Mouse (Mus musculus) left cerebral cortex, adult 18-20 months (tissue): ENCODE data around the gene Pdcd4. TPM values are rescaled to one million over a fixed set of nuclear protein-coding genes. Genes with fewer than 3 reads are reported as not detected.

Experiments used
- DNase-seq, 2 experiments: peaks; one replicate each; pipeline ENCODE4 v3.0.0; 2021 to 2022; ENCODE audit warnings: low spot score in 2 of 2, mixed read lengths in 1 of 2
- long read RNA-seq, 2 experiments: library from polyadenylated mRNA; stranded (forward); transcript quantifications; one replicate each; pipeline ENCODE4 v2.0.0; 2021
- total RNA-seq, 2 experiments: library from RNA; stranded (reverse); gene quantifications; 2 replicates each; pipeline ENCODE4 v1.2.3; 2021

The Pdcd4 gene
- total RNA-seq = 100 to 1,000 TPM; 103 to 115 TPM
- long read RNA-seq, experiment 1, transcript Pdcd4-203 (13 exons, 1,733 nt) = minor isoform, 43 of 91 reads
- long read RNA-seq, experiment 1, transcript Pdcd4-201 (12 exons, 2,381 nt) = major isoform, 44 of 91 reads
- long read RNA-seq, experiment 1, partial matches to known transcripts = 1 of 91 reads
- long read RNA-seq, experiment 1, other reads (novel, unspliced or antisense) = 3 of 91 reads
- long read RNA-seq, experiment 2, transcript Pdcd4-201 (12 exons, 2,381 nt) = major isoform, 37 of 69 reads
- long read RNA-seq, experiment 2, transcript Pdcd4-203 (13 exons, 1,733 nt) = minor isoform, 17 of 69 reads
- long read RNA-seq, experiment 2, partial matches to known transcripts = 4 of 69 reads
- long read RNA-seq, experiment 2, other reads (novel, unspliced or antisense) = 11 of 69 reads

DNA sequence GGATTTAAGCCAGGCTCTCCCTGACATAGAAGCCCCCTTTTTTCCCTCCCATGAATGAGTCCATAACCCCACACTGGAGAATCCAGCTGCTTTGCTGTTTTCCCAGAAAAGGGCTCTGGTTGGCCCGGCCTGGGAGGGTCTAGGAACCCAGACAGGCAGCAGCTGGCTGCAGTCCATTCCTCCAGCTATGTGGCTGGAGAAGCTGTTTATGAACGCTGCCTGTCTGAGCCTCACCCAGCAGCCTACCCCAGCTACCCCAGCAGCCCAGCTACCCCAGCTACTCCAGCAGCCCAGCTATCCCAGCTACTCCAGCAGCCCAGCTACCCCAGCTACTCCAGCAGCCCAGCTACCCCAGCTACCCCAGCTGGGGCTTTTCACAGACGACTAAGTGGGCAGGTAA, at the start of gene Pdcd4:
Gene Pdcd4, plus strand, starts transcription at position 171 of the 400 bp plus-strand sequence.
- no peak for DNase-seq

DNA sequence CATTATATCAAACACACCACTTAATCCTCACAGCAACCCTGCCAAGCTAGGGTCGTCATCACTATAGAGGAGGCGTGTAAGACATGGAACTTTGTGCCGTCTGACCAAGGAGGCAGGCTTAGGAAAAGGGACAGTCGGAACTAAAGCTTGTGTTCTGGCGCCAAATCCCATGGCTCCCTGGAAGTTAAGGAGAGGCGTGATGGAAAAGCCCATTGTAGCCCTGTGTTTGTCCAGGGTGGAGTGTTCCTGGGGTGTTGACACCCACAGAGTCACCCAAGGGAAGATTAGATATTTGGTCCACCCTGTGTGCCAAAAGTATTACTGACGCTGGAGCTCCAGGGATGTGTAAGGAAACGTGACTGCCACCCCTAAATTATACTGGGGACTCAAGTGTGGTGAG, 48.1 kb upstream of the Pdcd4 start:
- DNase-seq = no peak

DNA sequence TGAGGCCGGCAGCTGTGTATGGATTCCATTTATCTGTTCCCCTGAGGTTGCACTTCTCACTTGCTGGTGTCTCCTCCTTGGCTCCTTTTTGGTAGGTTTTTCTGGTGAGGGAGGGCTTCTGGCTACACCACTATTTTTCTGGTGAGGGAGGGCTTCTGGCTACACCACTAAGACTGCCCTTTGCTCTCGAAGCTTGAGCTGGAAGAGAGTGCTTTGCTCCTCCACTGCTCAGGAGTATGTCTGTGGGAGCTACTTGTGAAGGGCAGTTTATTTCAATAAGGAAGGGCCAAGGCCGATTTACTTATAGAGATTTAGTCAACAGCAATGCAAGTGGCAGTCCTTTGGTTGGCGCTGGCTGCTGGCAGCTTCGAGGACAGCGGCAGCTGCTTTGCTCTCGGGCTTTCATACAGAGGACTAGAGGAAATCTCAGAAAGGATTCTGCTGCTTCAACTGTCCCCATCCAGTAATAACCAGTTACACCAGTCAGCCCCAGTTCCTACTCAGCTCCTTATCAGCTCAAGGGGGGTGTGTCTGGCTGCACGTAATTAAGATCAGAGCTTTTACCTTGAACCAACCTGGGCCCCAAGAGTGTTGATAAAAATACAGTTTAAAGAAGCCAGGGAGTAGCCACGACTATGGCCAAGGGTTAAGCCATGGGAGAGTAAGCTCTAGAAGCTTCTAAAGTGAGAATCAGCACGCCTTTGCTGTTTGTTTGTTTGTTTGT, 43.6 kb upstream of the Pdcd4 start:
- no peak for DNase-seq

DNA sequence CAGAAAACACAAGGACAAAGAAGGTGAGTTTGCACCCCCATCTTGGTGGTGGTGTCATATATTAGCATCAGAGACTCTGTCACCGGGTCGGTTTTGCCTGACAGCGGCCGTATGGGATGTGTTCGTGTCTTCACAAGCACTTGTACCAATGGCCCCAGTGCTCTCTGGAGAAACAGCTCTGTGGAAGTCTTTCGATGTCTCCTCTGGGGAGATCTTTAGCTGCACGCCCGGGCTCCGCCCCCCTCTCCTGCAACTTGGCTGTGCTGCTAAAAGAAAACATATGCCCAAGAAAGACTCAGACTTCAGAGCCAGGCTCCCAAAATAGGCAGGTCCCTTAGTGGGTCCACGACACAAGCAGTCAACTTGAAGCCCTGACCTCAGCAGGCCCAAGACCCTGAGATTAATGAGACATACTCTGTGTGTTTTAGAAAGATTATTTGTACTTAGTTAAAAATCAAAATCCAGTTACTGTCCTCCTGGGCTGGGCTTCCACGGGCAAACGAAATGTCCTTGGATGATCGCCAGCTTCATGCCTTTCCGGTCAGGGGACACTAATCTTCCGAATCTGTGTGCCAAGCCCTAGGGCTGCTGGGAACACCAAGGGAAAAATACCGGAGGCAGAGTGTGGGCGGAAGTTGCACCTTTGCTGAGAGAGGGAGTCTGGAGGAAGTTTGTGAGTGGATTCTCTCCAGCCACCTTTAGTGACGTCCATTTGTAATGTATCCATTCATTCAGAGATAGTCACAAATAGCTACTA, 41.7 kb upstream of the Pdcd4 start:
- DNase-seq = peak; percentile 47 to 57

DNA sequence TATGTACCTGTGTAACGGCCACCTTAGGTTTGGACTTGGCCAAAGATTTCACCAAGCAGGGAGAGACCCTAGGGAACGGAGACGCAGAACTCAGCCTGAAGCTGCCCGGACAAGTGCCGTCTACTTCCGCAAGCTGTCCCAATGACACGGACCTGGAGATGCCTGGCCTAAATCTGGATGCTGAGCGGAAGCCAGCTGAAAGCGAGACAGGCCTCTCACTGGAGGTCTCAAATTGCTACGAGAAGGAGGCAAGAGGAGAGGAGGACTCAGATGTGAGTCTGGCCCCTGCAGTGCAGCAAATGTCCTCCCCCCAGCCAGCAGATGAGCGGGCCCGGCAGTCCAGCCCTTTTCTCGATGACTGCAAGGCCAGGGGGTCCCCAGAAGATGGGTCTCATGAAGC, 40.7 kb upstream of the Pdcd4 start:
- DNase-seq = no peak

DNA sequence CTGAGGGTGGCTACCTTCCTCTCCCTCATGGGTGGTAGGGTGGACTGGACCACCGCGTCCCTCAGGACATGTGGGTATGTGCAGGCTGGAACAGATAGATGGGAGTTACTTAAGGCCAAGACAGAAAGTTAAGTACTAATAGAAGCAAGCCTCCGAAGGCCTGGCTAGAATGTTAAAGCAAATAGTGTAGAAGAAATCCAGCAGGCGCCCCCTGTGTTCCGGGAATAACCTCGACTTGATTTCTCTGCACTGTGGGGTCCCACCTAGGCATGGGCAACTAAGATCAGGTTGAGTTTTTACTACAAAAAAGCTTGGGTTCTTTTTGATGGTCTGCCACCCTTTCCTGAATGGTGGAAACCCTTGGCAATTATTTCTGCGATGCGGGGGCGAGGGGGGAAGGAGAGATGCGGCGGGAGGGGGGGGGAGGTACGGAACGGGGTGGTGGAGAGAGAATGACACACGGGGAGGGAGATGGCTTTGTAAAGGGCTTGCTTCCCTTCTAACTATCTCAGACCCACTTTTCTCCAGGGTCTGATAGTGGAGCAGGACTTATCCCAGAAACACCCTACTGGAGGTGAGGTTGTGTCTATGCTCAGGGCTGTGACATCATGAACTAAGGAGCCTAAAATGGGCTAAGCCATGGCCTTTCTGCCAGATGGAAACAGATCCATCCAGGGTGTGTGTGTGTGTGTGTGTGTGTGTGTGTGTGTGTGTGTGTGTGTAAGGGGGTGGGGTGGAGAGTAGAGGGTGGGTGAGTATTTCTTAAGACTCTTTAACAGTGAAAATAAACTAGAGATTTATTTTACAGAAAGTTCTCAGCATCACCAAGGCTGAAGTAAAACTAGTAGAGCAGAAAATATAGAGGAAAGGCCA, 40.0 kb upstream of the Pdcd4 start:
- no peak for DNase-seq

DNA sequence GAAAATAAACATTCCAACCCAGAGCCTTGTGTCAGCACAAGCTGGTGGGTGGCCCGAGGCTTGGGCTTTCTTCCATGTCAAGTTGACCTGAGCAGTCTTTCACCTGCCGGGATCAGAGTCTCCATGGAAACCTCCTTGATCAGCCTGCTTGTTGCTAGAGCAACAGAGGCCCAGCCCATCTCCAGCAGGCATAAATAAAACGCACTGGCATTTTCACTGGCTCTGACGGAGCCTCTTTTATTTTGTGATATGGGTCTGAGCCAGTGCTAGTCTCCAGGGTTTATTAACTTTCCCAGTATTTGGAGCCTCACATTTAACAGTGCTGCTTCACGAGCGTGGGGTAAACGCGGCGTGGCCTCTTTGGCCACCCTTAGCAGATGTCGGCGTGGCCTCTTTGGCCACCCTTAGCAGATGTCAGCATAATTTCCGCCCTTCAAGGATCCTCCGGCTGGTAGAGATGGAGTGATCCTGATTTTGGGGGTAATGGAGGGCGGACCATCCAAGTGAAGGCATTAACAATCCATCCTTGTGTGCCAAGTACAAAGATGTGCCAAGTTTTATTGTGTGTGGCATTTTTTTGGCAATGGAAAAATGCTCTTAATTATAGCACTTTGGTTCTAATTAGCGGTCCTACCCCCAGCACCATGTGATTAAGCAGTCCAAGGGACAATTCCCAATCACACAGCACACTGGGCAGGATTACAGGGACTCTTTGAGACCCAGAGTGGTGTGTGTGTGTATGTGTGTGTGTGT, 39.2 kb upstream of the Pdcd4 start:
- peak; percentile 47 to 70 for DNase-seq

DNA sequence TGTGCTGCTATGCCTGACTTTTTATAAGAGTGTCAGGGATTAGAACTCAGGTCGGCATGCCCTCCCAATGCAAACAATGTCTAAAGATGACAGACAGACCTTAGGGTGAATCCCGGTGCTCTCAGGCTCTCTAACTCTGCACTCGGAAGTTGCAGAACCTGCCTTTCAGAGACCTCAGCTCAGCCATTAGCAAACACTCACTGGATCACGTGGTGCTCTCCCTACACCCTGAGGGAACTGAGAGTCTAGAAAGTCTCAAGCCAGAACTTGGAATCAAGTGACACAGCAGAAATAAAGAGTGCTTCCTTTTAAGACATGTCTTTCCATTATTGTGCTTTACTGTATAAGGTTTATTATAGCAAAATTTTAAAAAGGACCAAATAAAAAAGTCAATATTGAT, 37.1 kb upstream of the Pdcd4 start:
- no peak for DNase-seq

DNA sequence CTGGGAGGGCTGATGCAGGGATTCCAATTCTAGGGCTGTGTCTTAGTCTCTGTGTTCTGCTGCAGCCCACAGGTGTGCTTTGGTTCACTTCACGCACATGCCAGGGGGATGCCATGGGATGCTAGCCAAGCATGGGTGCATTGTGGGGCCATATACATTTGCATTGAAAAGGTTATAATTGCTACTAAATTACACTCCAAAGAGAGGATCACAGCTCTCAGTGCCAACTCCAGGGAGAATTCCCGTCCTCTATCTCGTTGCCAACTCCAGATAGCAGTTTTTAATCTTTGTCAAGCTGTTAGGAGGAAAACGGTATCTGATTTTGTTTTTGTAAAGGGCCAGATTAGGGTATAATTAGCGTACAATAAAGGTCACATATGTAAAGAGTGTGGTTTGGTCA, 36.2 kb upstream of the Pdcd4 start:
- no peak for DNase-seq

DNA sequence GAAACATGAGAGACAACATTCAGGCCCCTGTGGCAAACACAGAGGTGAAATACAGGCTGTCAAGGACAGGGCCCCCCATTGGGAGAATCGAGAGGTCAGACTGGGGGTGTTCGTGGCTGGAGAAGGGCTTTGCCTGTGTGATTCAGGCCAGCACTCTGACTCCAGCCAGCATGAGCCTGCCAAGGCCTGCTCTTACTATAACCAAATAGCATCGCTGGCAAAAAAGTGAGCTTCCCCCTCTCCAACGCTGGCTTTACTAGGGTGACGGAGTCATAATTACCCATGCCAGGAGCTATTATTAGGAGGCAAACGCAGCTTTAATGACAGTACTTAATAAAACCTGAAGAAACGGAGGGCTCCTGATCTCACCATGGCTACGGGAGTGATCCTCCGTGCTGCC, 35.2 kb upstream of the Pdcd4 start:
- no peak for DNase-seq

DNA sequence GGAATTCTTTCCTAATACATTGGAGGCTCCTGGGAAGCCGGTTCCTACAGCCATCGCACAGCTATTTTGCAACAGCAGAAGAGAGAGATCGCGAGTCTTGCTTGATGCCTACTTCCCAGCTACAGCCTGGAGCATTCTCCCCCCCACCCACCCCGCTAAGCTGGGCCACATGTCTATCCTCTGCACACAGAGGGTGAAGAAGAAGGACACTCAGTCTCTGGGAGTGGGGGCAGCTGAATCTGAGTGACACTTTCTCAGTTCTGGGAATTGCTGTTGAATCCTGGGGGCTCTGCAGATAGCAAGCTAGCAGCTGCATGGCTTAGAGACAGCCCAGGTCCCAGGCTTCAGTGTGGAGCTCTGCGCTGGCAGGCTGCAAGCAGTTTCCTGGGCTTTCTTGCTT, 34.1 kb upstream of the Pdcd4 start:
- no peak for DNase-seq

DNA sequence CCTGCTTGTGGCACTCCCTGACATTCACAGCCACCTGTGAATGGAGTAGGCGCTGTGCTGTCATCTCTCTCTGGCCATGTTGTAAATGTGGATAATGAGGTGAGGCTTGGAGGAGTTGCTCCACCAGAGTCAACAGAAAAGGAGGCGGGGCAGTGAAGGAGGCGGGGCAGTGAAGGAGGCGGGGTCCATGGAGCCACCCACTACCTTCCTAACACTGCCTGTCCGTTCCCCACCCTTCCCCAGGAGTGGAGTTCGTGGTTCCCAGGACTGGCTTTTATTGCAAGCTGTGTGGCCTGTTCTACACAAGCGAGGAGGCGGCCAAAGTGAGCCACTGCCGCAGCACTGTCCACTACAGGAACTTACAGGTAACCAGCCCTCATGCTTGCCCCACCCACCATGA, 32.9 kb upstream of the Pdcd4 start:
- DNase-seq = no peak

DNA sequence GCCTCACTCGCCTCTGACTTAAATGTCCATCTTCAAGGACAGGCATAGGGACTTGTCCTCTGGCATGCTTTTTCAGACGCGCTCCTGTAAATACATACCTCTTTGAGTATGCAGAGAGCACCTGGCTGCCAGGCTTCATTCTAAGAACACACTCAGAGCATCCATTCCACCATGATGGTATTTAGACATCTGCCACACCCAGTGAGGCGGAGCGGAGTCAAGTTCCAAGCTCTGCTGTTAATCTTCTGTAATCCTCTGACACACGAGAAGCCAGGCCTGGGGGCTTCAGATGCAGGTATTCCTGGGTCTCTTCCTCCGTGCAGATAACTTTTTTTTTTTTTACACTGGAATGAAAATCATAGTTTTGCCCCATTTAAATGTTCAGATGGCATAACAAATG, 32.4 kb upstream of the Pdcd4 start:
- DNase-seq = no peak

DNA sequence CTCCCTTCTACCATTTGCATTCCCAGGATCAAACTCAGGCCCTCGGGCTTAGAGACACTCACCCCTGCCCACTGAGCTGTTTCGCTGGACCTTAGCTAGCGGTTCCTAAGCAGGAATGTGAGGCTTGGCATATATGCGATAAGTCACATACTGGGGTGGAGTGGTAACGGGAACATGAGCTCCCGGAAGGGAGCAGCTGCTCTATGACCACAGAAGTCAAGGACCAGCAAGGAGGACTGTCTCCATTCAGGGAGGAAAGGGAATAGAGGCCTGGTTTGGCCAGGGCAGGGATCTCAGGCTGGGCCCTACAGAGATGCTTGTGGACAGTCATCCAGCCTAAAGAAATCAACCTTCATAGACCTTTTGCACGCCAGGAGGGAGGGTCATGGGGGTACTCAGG, 30.7 kb upstream of the Pdcd4 start:
- no peak for DNase-seq

DNA sequence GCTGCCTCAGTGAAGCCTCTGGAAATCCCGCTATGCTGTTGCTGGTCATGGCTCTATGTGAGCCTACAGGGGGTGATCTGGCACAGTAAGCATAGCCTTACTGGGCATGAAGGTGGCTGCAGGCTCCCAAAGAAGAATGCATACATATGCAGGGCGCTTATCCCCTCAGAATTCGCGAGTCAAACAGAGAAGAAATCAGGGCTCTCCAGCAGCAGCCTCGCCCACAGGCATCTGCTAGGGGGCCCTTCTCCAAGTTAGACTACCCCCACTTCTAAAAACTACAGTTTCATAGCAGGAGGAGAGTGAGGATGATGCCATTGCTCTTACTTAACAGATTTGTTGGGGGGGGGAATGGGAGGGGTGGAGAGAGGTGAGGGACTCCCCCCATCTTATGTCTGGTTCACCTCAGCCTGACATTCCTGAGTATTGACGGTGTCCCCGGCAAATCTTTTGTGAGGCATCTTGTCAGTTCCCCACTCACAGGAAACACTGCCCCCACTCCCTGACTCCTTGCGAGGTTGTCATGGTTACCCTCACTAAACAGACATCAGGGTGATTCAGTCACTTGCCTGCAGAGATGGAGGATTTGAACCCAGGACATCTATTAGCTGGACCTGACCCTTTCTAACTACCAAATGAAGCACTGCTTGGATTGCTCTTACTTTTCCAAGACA, 29.3 kb upstream of the Pdcd4 start:
- peak; percentile 28 to 39 for DNase-seq

DNA sequence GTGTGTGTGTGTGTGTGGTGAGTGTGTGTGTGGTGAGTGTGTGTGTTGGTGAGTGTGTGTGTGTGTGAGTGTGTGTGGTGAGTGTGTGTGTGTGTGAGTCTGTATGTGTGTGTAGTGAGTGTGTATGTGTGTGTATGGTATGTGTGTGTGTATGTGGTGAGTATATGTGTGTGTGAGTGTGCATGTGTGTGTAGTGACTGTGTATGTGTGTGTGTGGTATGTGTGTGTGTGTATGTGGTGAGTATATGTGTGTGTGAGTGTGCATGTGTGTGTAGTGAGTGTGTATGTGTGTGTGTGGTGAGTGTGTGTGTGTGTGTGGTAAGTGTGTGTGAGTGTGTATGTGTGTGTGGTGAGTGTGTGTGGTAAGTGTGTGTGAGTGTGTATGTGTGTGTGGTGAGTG, 24.8 kb upstream of the Pdcd4 start:
- DNase-seq = no peak

DNA sequence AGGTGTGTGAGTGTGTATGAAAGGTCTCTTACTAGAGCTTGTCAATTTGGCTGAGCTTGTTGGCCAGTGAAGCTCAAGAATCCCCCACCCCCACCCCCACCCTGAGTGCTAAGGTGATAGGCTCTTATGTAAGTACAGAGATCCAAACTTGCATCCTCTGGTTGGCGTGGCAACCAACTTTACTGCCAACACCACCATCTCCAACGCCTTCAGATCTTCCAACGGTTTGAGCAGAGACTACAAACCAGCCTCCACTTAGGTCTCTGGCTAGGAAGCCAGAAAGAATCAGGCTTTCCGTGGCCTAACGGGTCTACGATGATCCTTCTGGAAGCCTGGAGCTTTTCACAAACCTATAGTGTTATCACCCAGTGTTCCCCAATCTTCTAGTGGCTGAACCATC, 23.9 kb upstream of the Pdcd4 start:
- DNase-seq = peak; percentile 23 to 50

DNA sequence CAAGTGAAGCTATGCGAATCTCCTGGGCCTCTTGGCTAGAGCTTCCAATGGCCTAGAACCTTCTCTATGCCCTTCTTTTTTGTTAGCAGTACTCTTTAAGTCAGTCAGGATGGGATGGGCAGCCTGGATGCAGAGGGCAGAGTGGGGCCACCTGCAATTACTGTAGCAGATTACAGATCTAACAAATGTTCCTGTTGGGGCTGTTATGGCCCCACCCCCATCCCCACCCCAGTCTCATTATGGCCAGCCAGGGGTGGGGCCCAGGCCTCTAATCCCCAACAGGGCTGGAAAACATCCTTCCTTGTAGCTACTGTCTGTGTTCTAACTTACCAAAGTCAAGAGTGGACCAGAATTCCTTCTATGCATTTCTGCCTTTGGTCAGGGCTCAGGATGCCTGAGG, 23.2 kb upstream of the Pdcd4 start:
- no peak for DNase-seq
